Mouse (Mus musculus): ENCODE data around the gene Top2b. TPM values are rescaled to one million over a fixed set of nuclear protein-coding genes. Genes with fewer than 3 reads are reported as not detected.

The Top2b gene
- 10 to 100 TPM; 29.8 to 32.5 TPM for total RNA-seq (2021)
- long read RNA-seq, experiment 1, full-length matches to known transcripts = 2 of 9 reads
- long read RNA-seq, experiment 1, partial matches to known transcripts = 7 of 9 reads
- long read RNA-seq, experiment 1, other reads (novel, unspliced or antisense) = 0 of 9 reads
- long read RNA-seq, experiment 2, full-length matches to known transcripts = 3 of 8 reads
- long read RNA-seq, experiment 2, partial matches to known transcripts = 4 of 8 reads
- long read RNA-seq, experiment 2, other reads (novel, unspliced or antisense) = 1 of 8 reads

- DNase-seq = peak; percentile 96 to 98
- intact Hi-C loops (cut with DNase I) = loop anchor here (5.0 kb wide), 2 partner anchors 38 to 123 kb away; no protein-coding TSS in a partner anchor
Measured at GRCm38 (mm10) chr14:16364878-16365337, at the start of gene Top2b. Gene Top2b, plus strand, starts transcription at chr14:16365179.

GRCm38 (mm10) chr14:16316715-16317114, 48.3 kb upstream of the Top2b start:
- no peak for DNase-seq
- intact Hi-C loops (cut with DNase I) = loop anchor here (5.0 kb wide), 1 partner anchor 41 kb away; no protein-coding TSS in a partner anchor

DNA sequence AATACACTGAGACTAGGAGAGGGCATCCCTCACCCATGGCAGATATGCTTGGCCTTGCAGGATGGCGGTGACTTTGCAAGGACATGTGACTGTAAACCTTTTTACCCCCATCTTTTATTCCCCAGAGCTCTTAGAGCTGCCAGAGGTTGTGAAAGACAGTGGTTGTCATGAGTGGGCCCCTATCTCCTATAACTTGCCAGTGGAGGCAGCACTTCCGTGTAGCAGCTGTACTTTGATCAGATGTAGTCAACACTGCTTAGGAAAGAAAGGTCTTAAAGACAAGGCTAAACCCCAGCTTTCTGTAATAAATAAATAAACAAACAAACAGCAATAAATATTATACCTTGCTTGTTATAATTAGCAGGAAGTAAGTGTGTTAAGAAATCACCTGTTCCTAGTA, 45.2 kb upstream of the Top2b start:
- intact Hi-C loops (cut with DNase I) = loop anchor here (5.0 kb wide), 1 partner anchor 37 kb away; no protein-coding TSS in a partner anchor

DNA sequence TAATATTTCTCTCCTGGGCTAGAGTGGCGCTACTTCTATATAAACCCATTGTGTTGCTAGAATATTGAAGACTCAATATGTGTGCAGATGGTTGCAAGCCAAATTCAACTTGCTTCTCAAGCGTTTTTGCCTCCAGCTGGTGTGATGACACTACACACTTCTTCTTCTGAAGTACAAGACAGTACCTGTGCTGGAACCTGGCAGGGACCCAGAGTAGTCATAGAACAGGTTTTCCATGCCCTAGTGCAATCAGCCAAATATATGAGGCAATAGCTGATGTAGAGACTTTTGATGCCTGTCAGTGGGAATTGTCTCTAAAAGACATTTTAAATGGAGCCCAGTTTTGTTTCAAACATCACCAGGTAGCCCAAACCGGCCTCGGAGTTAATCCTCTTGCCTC, 40.6 kb upstream of the Top2b start:
- intact Hi-C loops (cut with DNase I) = no loop called here
- DNase-seq = no peak

More for the DNA sequence above, 45.2 kb upstream of the Top2b start:
- DNase-seq = no peak

DNA sequence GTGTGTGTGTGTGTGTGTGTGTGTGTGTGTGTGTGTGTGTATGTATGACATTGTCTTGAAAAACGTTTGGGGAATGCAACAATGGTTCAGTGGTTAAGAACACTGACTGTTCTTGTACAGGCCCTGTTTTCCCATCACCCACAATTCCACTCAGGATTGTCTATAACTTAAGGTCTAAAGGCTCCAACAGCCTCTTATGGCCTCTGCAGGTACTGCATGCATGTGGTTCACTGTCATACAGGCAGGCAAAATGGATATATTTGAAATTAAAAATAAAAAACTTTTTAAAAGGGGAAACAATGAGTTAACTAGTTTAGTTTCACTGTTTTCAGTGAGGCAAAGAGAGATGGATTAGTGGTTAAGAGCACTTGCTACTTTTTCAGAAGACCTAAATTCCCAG, 39.8 kb upstream of the Top2b start:
- DNase-seq = no peak
- intact Hi-C loops (cut with DNase I) = loop anchor here (5.0 kb wide), 1 partner anchor 37 kb away; no protein-coding TSS in a partner anchor

GRCm38 (mm10) chr14:16328531-16328930, 36.4 kb upstream of the Top2b start:
- DNase-seq = peak in 1 of 2 experiments; percentile 52
- intact Hi-C loops (cut with DNase I) = loop anchor here (5.0 kb wide), 1 partner anchor 34 kb away; no protein-coding TSS in a partner anchor

DNA sequence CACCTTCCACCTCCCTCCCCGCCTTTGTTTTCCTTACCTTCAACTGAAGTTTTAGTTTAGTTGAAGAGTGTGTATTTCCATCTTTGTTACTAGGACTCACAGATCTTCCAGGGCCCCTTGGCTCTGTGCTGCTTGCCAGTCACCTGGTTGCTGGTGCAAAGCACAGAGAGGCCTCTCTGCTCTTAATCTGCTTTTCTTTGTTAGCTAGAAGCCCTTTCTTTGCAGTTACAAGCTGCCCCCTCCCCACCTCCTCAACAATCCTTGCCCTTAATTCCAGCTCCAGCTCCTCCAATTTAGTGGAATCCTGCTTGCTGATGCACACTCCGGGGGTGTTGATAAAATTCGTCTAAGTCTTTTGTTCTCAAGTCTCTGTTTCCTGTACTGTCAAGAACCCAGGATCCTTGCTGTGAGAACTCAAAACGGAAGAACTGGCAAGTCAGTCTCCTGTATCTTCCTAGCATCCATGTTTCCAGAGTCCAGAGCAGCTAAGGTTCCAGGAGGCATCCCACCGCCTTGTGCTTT, 36.0 kb upstream of the Top2b start:
- no peak for DNase-seq
- intact Hi-C loops (cut with DNase I) = loop anchor here (5.0 kb wide), 1 partner anchor 33 kb away; no protein-coding TSS in a partner anchor

DNA sequence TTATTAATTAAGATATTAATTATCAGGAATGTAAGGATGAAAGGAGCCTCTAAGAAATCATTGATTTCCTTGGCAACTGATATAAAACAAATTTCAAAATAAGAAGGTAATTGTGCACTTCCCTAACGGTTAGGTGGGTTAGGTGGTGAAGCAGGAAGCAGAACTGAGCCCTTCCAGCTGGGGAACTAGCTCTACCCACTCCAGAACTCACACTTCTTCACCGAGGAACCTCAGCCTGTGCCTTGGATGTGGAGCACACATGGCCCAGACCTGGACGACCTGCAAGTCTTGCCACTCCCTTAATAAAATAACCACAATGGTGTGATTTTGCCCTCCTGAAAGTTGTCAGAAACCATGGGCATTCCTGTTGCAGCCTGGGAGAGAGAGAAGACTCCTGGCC, 35.2 kb upstream of the Top2b start:
- intact Hi-C loops (cut with DNase I) = loop anchor here (5.0 kb wide), 1 partner anchor 33 kb away; no protein-coding TSS in a partner anchor
- no peak for DNase-seq

GRCm38 (mm10) chr14:16334260-16334659, 30.7 kb upstream of the Top2b start:
- DNase-seq = no peak
- intact Hi-C loops (cut with DNase I) = no loop called here

GRCm38 (mm10) chr14:16335835-16336417, 29.1 kb upstream of the Top2b start:
- intact Hi-C loops (cut with DNase I) = no loop called here
- no peak for DNase-seq

DNA sequence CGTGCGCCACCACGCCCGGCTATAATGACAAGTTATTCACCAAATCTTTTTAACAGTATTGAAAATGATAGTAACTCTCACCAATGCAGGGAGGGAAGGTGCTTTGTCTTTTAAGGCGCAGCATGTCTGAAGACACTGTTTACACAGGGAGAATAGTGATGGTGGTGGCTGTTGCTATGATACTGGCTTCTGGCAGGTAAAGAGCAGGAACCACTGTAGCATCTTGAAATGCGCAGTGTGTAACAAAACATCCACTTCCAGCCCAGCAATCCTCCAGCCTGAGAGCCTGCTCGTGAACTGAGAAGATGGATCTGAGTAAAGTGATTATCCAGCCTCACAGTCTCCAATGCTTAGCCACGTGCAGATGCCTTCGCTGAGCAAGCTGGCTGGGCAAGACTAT, 17.5 kb upstream of the Top2b start:
- intact Hi-C loops (cut with DNase I) = no loop called here
- no peak for DNase-seq

GRCm38 (mm10) chr14:16359704-16360103, 5.3 kb upstream of the Top2b start:
- no peak for DNase-seq
- intact Hi-C loops (cut with DNase I) = loop anchor here (5.0 kb wide), 2 partner anchors 32 to 42 kb away; no protein-coding TSS in a partner anchor

- intact Hi-C loops (cut with DNase I) = loop anchor here (5.0 kb wide), 1 partner anchor 37 kb away; no protein-coding TSS in a partner anchor
- peak in 1 of 2 experiments; percentile 48 for DNase-seq
Measured at GRCm38 (mm10) chr14:16364161-16364831, 683 bp upstream of the Top2b start.

DNA sequence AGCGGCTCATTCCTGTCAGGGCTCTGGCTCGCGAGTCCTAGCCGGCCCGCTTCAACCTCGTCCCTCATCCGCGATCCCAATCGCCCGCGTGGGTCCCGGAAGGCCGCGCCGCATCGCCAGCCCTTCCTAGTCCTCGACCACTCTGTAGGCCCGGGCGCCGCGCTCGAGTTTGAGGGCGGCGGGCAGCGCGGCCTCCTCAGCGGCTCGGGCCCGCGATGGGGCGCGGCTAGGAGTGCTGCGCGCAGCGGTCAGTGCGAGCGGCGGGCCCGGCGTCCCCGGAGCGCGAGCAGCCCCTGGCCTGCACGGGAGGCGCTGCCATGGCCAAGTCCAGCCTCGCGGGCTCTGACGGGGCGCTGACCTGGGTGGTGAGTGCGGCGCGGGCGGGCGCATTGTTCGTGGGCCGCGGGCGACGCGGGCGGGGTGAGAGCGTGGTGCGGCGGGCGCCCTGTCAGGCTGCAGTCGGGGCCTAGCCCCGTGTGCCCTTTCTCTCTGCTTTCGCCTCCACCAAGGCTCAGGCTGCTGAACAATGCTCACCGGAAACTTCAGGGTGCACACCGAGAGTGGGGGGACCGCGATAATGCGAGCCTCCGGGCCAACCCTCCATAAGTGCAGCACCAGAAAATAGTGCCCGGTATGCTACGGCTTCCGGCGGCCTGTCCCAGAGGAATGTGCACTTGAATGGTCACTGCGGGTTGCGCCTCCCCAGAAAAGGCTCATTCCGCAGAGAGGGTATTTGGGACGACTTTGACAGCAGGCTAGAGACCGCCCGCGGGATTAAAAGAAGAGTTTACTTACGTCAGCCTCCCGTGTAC, 589 bp downstream of the Top2b start:
- peak; percentile 48 to 64 for DNase-seq
- intact Hi-C loops (cut with DNase I) = loop anchor here (5.0 kb wide), 1 partner anchor 123 kb away; no protein-coding TSS in a partner anchor

- no peak for DNase-seq
- intact Hi-C loops (cut with DNase I) = loop anchor here (5.0 kb wide), 1 partner anchor 124 kb away; no protein-coding TSS in a partner anchor
Measured at GRCm38 (mm10) chr14:16366174-16366889, 1.4 kb downstream of the Top2b start.

GRCm38 (mm10) chr14:16366986-16367385, 2.0 kb downstream of the Top2b start:
- intact Hi-C loops (cut with DNase I) = loop anchor here (5.0 kb wide), 1 partner anchor 125 kb away; no protein-coding TSS in a partner anchor
- no peak for DNase-seq

GRCm38 (mm10) chr14:16372761-16373160, 7.8 kb downstream of the Top2b start:
- intact Hi-C loops (cut with DNase I) = no loop called here
- DNase-seq = no peak

DNA sequence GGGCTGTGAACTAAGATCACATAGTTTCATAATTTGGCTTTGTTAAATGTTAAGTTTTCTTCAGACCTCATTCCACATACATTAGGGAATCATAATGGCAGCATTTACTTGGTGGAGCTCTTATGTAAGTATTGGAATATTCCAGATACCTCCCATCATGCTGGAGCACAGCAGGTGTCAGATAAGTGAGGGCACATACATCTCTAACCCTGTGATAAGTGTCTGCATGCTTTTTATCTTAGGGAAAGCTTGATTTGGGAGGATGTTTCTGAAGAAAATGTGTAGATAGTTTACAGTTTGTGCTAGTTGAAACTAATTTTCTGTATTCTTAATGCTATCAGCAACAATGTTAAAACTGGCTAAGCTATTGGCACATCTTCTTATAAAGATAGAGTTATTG, 8.2 kb downstream of the Top2b start:
- intact Hi-C loops (cut with DNase I) = no loop called here
- DNase-seq = no peak
